Mouse (Mus musculus): Measurements from ENCODE around the gene Lyg1. TPM values are rescaled to one million over a fixed set of nuclear protein-coding genes. Genes with fewer than 3 reads are reported as not detected.

Gene Lyg1
- total and polyA plus RNA-seq, 2 experiments = not detected

DNA sequence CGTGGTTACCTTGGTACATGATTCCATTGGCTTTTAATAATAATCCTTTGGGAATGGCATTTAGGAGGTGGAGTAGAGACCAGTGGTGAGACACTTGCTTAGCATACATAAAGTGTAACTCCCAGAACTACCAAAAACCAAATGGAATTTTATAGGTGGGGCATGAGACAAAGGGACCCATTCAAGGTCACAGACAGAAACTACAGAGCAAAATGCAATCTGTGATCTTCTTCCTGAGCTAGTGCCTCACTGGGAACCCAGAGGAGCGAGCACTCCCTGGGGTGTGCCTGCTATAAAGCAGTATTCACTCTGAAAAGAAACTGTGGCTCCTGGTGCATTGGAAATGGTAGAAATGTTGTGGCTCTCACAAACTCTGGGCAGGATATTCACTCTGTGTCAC lies 8.7 kb downstream of the Lyg1 start:
- Histone ChIP-seq H3K4me1 (ENCODE audit: control insufficient read depth, insufficient read depth, low read length) (no peaks in the 10 kb centered on the region), H3K4me3 (ENCODE audit: insufficient read depth, low read depth, low read length) (no peak overlapping the region), H3K9ac (ENCODE audit: low read depth, low read length) (no peak overlapping the region), H3K79me2 (ENCODE audit: control insufficient read depth, insufficient read depth, low read length) (no peaks in the 10 kb centered on the region), H3K27ac (replicated peaks; ENCODE audit: insufficient read depth, low read depth, low read length) (no peak overlapping the region), H3K36me3 (ENCODE audit: control insufficient read depth, insufficient read depth, low read length) (no peaks in the 10 kb centered on the region), H3K27me3 (ENCODE audit: control insufficient read depth, insufficient read depth, low read length) (no peaks in the 10 kb centered on the region)
- WGBS = 76% methylated on average over 2 of the region's 2 CpGs
- DNase-seq (ENCODE audit: extremely low read depth, low read depth, low spot score) = no peak
- TF ChIP-seq POLR2A (IDR thresholded peaks at IDR 0.05; ENCODE audit: extremely low read depth, insufficient read depth, low read length) = no peak
- no peak for TF ChIP-seq CTCF (IDR thresholded peaks at IDR 0.05; ENCODE audit: low read depth, low read length)

DNA sequence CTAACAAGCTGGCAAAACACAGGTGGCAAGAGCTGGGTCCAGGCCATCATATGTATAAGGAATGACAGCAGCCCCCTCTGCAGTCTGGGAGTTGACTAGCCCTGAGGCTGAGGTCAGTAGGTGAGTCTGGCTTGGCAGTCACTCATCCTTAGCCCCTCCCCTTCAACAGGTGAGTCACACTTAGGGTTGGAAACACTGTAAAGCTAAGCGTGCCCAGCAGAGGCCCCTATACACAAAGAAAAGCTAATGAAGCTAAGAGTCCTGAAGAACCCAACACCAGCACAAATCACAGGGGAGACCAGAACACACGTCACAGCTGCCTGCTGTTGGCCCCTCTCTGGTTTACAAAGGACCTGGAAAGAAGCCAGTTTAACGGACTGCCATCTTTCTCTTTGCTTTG lies 25.8 kb downstream of the Lyg1 start:
- no peak for TF ChIP-seq CTCF (IDR thresholded peaks at IDR 0.05; ENCODE audit: low read depth, low read length)
- no peak for TF ChIP-seq POLR2A (IDR thresholded peaks at IDR 0.05; ENCODE audit: extremely low read depth, insufficient read depth, low read length)
- Histone ChIP-seq H3K4me1 (ENCODE audit: control insufficient read depth, insufficient read depth, low read length) (no peaks in the 10 kb centered on the region), H3K4me3 (ENCODE audit: insufficient read depth, low read depth, low read length) (no peak overlapping the region), H3K79me2 (ENCODE audit: control insufficient read depth, insufficient read depth, low read length) (no peaks in the 10 kb centered on the region), H3K27me3 (ENCODE audit: control insufficient read depth, insufficient read depth, low read length) (no peaks in the 10 kb centered on the region), H3K36me3 (ENCODE audit: control insufficient read depth, insufficient read depth, low read length) (no peaks in the 10 kb centered on the region), H3K9ac (ENCODE audit: low read depth, low read length) (no peak overlapping the region), H3K27ac (replicated peaks; ENCODE audit: insufficient read depth, low read depth, low read length) (no peak overlapping the region)
- no peak for DNase-seq (ENCODE audit: extremely low read depth, low read depth, low spot score)
- WGBS = 29% methylated on average over 3 of the region's 3 CpGs

DNA sequence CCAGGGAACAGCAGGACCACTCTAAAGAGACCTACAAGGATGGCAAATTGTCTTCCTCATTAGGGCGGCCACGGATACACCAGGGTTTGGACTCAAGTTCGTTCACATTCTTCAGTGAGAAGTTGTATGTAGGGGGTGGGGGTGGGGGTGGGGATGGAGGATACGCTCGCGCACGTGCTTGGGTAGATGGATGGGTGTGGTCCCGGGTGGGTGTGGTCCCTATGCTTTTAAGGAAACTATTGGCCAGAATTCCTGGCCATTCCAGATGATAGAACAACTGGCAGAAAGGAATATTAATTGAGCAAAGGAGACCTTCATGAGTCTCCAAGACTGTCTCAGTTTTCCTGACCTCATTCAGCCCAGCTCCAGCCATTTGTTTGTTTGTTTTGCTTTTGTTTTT lies 31.6 kb downstream of the Lyg1 start:
- Histone ChIP-seq H3K4me3 (ENCODE audit: insufficient read depth, low read depth, low read length) (no peak overlapping the region), H3K9ac (ENCODE audit: low read depth, low read length) (no peak overlapping the region), H3K4me1 (ENCODE audit: control insufficient read depth, insufficient read depth, low read length) (no peaks in the 10 kb centered on the region), H3K36me3 (ENCODE audit: control insufficient read depth, insufficient read depth, low read length) (no peaks in the 10 kb centered on the region), H3K27ac (replicated peaks; ENCODE audit: insufficient read depth, low read depth, low read length) (no peak overlapping the region), H3K79me2 (ENCODE audit: control insufficient read depth, insufficient read depth, low read length) (no peaks in the 10 kb centered on the region), H3K27me3 (ENCODE audit: control insufficient read depth, insufficient read depth, low read length) (no peaks in the 10 kb centered on the region)
- 68% methylated on average over 8 of the region's 8 CpGs for WGBS
- no peak for TF ChIP-seq CTCF (IDR thresholded peaks at IDR 0.05; ENCODE audit: low read depth, low read length)
- TF ChIP-seq POLR2A (IDR thresholded peaks at IDR 0.05; ENCODE audit: extremely low read depth, insufficient read depth, low read length) = no peak
- no peak for DNase-seq (ENCODE audit: extremely low read depth, low read depth, low spot score)

DNA sequence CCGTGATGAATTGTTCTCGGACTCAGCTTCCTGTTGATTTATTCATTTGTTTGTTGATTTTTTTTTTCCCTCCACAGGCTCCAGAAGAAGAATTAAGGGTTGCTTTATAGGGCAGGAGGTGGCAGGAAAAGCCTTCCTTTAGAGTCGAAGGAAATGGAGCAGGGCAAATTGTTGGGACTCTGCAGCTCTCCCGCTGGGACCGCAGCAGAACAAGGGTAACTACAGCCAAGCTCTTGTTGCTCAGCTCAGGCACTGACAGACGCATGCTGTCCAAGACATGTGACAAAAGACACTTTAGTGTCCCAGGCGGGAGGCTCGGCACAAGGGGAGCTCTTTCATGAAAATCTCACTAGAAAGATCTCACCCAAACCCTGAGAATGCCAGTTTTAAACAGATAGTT lies 35.0 kb downstream of the Lyg1 start:
- no peak for DNase-seq (ENCODE audit: extremely low read depth, low read depth, low spot score)
- WGBS = 70% methylated on average over 8 of the region's 8 CpGs
- H3K36me3 ChIP-seq (ENCODE audit: control insufficient read depth, insufficient read depth, low read length) = no peaks in the 10 kb centered on the region
- no peak overlapping the region for H3K4me3 ChIP-seq (ENCODE audit: insufficient read depth, low read depth, low read length)
- H3K4me1 ChIP-seq (ENCODE audit: control insufficient read depth, insufficient read depth, low read length) = no peaks in the 10 kb centered on the region
- no peak overlapping the region for H3K27ac ChIP-seq (replicated peaks; ENCODE audit: insufficient read depth, low read depth, low read length)
- H3K27me3 ChIP-seq (ENCODE audit: control insufficient read depth, insufficient read depth, low read length) = no peaks in the 10 kb centered on the region
- no peaks in the 10 kb centered on the region for H3K79me2 ChIP-seq (ENCODE audit: control insufficient read depth, insufficient read depth, low read length)
- no peak overlapping the region for H3K9ac ChIP-seq (ENCODE audit: low read depth, low read length)
- TF ChIP-seq CTCF (IDR thresholded peaks at IDR 0.05; ENCODE audit: low read depth, low read length) (no peak), POLR2A (IDR thresholded peaks at IDR 0.05; ENCODE audit: extremely low read depth, insufficient read depth, low read length) (no peak)

DNA sequence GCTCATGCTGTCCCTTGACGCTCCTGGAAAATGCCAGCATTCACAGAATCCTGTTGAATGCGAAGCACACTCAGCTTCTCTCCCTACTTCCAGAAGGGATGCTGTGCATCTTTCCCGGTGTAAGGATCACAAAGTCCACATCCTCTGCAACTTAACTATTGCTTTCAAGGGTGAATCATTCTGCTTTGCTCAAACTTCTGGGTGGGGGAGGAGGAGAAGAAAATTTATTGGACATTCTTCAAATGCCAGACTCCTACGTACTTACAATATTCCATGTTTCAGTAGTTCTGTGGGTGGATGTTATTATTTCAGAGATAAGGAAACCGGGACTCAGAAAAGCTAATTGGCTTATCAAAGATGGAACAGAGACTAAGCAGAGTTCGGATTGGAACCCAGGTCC lies 39.5 kb downstream of the Lyg1 start:
- Histone ChIP-seq H3K36me3 (ENCODE audit: control insufficient read depth, insufficient read depth, low read length) (no peaks in the 10 kb centered on the region), H3K27me3 (ENCODE audit: control insufficient read depth, insufficient read depth, low read length) (no peaks in the 10 kb centered on the region), H3K4me1 (ENCODE audit: control insufficient read depth, insufficient read depth, low read length) (no peaks in the 10 kb centered on the region), H3K4me3 (ENCODE audit: insufficient read depth, low read depth, low read length) (no peak overlapping the region), H3K9ac (ENCODE audit: low read depth, low read length) (no peak overlapping the region), H3K79me2 (ENCODE audit: control insufficient read depth, insufficient read depth, low read length) (no peaks in the 10 kb centered on the region), H3K27ac (replicated peaks; ENCODE audit: insufficient read depth, low read depth, low read length) (no peak overlapping the region)
- DNase-seq (ENCODE audit: extremely low read depth, low read depth, low spot score) = no peak
- 73% methylated on average over 6 of the region's 6 CpGs for WGBS
- TF ChIP-seq CTCF (IDR thresholded peaks at IDR 0.05; ENCODE audit: low read depth, low read length) = no peak
- TF ChIP-seq POLR2A (IDR thresholded peaks at IDR 0.05; ENCODE audit: extremely low read depth, insufficient read depth, low read length) = no peak

DNA sequence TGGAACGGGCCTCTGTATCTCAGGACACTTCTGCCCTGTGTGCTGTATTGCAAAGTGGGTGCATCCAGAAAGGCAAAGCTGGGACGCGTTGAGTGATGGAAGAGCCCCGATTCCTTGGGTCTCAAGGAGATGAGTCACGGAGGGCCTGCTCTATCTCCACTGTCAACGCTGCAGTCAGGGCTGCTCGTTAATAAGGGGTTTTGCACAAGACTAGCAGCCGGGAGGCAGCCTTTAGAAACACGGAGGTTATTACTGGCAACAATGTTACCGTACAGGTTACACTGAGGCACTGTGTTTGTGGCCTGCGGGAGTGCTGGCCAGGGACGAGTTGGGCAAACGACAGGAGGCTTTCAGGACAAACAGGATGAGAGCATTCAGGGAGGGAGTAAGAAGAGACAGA lies 39.9 kb downstream of the Lyg1 start:
- H3K27ac ChIP-seq (replicated peaks; ENCODE audit: insufficient read depth, low read depth, low read length) = no peak overlapping the region
- no peaks in the 10 kb centered on the region for H3K36me3 ChIP-seq (ENCODE audit: control insufficient read depth, insufficient read depth, low read length)
- DNase-seq (ENCODE audit: extremely low read depth, low read depth, low spot score) = no peak
- no peaks in the 10 kb centered on the region for H3K4me1 ChIP-seq (ENCODE audit: control insufficient read depth, insufficient read depth, low read length)
- H3K79me2 ChIP-seq (ENCODE audit: control insufficient read depth, insufficient read depth, low read length) = no peaks in the 10 kb centered on the region
- no peak overlapping the region for H3K9ac ChIP-seq (ENCODE audit: low read depth, low read length)
- TF ChIP-seq POLR2A (IDR thresholded peaks at IDR 0.05; ENCODE audit: extremely low read depth, insufficient read depth, low read length) = no peak
- TF ChIP-seq CTCF (IDR thresholded peaks at IDR 0.05; ENCODE audit: low read depth, low read length) = no peak
- H3K4me3 ChIP-seq (ENCODE audit: insufficient read depth, low read depth, low read length) = no peak overlapping the region
- WGBS = 64% methylated on average over 13 of the region's 13 CpGs
- no peaks in the 10 kb centered on the region for H3K27me3 ChIP-seq (ENCODE audit: control insufficient read depth, insufficient read depth, low read length)

All from liver, adult 2 months (tissue).